Mouse (Mus musculus): ENCODE data around the gene Zfp362. TPM values are rescaled to one million over a fixed set of nuclear protein-coding genes. Genes with fewer than 3 reads are reported as not detected.

Gene Zfp362
- total RNA-seq, 2 experiments from 2014 or later = 25.8 to 28.8 TPM

- no peak for DNase-seq (ENCODE audit: low spot score in 2 of 2)
- intact Hi-C loops (cut with DNase I) = no loop called here
Observed at GRCm38 (mm10) chr4:128770698-128771097, 35.1 kb downstream of the Zfp362 start.

GRCm38 (mm10) chr4:128769569-128770355 lies 36.1 kb downstream of the Zfp362 start:
- intact Hi-C loops (cut with DNase I) = no loop called here

GRCm38 (mm10) chr4:128768120-128768519 lies 37.7 kb downstream of the Zfp362 start:
- intact Hi-C loops (cut with DNase I) = no loop called here
- no peak for DNase-seq (ENCODE audit: low spot score in 2 of 2)

More at GRCm38 (mm10) chr4:128769569-128770355, 36.1 kb downstream of the Zfp362 start:
- no peak for DNase-seq (ENCODE audit: low spot score in 2 of 2)

- intact Hi-C loops (cut with DNase I) = no loop called here
- DNase-seq (ENCODE audit: low spot score in 2 of 2) = no peak
Observed at GRCm38 (mm10) chr4:128766929-128767328, 38.9 kb downstream of the Zfp362 start.

- intact Hi-C loops (cut with DNase I) = no loop called here
- DNase-seq (ENCODE audit: low spot score in 2 of 2) = no peak
Observed at GRCm38 (mm10) chr4:128760029-128760428, 45.8 kb downstream of the Zfp362 start.

GRCm38 (mm10) chr4:128759214-128759613 lies 46.6 kb downstream of the Zfp362 start:
- intact Hi-C loops (cut with DNase I) = no loop called here
- no peak for DNase-seq (ENCODE audit: low spot score in 2 of 2)

- intact Hi-C loops (cut with DNase I) = no loop called here
- DNase-seq (ENCODE audit: low spot score in 2 of 2) = no peak
Observed at GRCm38 (mm10) chr4:128755900-128756299, 49.9 kb downstream of the Zfp362 start.

GRCm38 (mm10) chr4:128755064-128755463 lies 50.8 kb downstream of the Zfp362 start, which contains the start of gene A3galt2:
A3galt2 (plus strand) TSS chr4:128755364.
- DNase-seq (ENCODE audit: low spot score in 2 of 2) = no peak
- intact Hi-C loops (cut with DNase I) = no loop called here

GRCm38 (mm10) chr4:128753571-128753970 lies 52.3 kb downstream of the Zfp362 start:
- intact Hi-C loops (cut with DNase I) = no loop called here

GRCm38 (mm10) chr4:128752031-128752757 lies 53.7 kb downstream of the Zfp362 start:
- intact Hi-C loops (cut with DNase I) = no loop called here
- DNase-seq (ENCODE audit: low spot score in 2 of 2) = no peak

More at GRCm38 (mm10) chr4:128753571-128753970, 52.3 kb downstream of the Zfp362 start:
- DNase-seq (ENCODE audit: low spot score in 2 of 2) = no peak

- no peak for DNase-seq (ENCODE audit: low spot score in 2 of 2)
- intact Hi-C loops (cut with DNase I) = no loop called here
Observed at GRCm38 (mm10) chr4:128751006-128751405, 54.8 kb downstream of the Zfp362 start.

GRCm38 (mm10) chr4:128748309-128748708 lies 57.5 kb downstream of the Zfp362 start:
- intact Hi-C loops (cut with DNase I) = no loop called here
- DNase-seq (ENCODE audit: low spot score in 2 of 2) = no peak

- intact Hi-C loops (cut with DNase I) = no loop called here
- DNase-seq (ENCODE audit: low spot score in 2 of 2) = no peak
Observed at GRCm38 (mm10) chr4:128747614-128748270, 58.1 kb downstream of the Zfp362 start.

- DNase-seq (ENCODE audit: low spot score in 2 of 2) = no peak
- intact Hi-C loops (cut with DNase I) = no loop called here
Observed at GRCm38 (mm10) chr4:128745160-128745559, 60.7 kb downstream of the Zfp362 start.

- intact Hi-C loops (cut with DNase I) = no loop called here
Observed at GRCm38 (mm10) chr4:128743031-128743626, 62.7 kb downstream of the Zfp362 start.

GRCm38 (mm10) chr4:128742379-128742970 lies 63.4 kb downstream of the Zfp362 start:
- DNase-seq (ENCODE audit: low spot score in 2 of 2) = no peak
- intact Hi-C loops (cut with DNase I) = no loop called here

More at GRCm38 (mm10) chr4:128743031-128743626, 62.7 kb downstream of the Zfp362 start:
- no peak for DNase-seq (ENCODE audit: low spot score in 2 of 2)

GRCm38 (mm10) chr4:128741906-128742305 lies 63.9 kb downstream of the Zfp362 start:
- no peak for DNase-seq (ENCODE audit: low spot score in 2 of 2)
- intact Hi-C loops (cut with DNase I) = no loop called here

GRCm38 (mm10) chr4:128740878-128741277 lies 65.0 kb downstream of the Zfp362 start:
- DNase-seq (ENCODE audit: low spot score in 2 of 2) = no peak
- intact Hi-C loops (cut with DNase I) = no loop called here

GRCm38 (mm10) chr4:128737825-128738610 lies 67.8 kb downstream of the Zfp362 start:
- no peak for DNase-seq (ENCODE audit: low spot score in 2 of 2)
- intact Hi-C loops (cut with DNase I) = no loop called here

Measured in left cerebral cortex, postnatal 25 days (tissue).